Mouse (Mus musculus): Measurements from ENCODE around the gene Lman1l.
A peak's percentile ranks its signal among the peaks of the same experiment; 100 is the strongest.

Lman1l gene

GRCm38 (mm10) chr9:57620674-57621073 lies at the start of gene Lman1l:
Lman1l (minus strand) TSS chr9:57620774.
- DNase-seq (ENCODE audit: low spot score in 2 of 2) = no peak

GRCm38 (mm10) chr9:57669566-57669965 lies 49.0 kb upstream of the Lman1l start:
- no peak for DNase-seq (ENCODE audit: low spot score in 2 of 2)

GRCm38 (mm10) chr9:57668277-57668676 lies 47.7 kb upstream of the Lman1l start:
- no peak for DNase-seq (ENCODE audit: low spot score in 2 of 2)

- no peak for DNase-seq (ENCODE audit: low spot score in 2 of 2)
Measured at GRCm38 (mm10) chr9:57667817-57668216, 47.2 kb upstream of the Lman1l start.

- no peak for DNase-seq (ENCODE audit: low spot score in 2 of 2)
Measured at GRCm38 (mm10) chr9:57667136-57667535, 46.6 kb upstream of the Lman1l start.

- no peak for DNase-seq (ENCODE audit: low spot score in 2 of 2)
Measured at GRCm38 (mm10) chr9:57666536-57666935, 46.0 kb upstream of the Lman1l start.

GRCm38 (mm10) chr9:57664616-57665015 lies 44.0 kb upstream of the Lman1l start:
- DNase-seq (ENCODE audit: low spot score in 2 of 2) = no peak

- no peak for DNase-seq (ENCODE audit: low spot score in 2 of 2)
Measured at GRCm38 (mm10) chr9:57661552-57661951, 41.0 kb upstream of the Lman1l start.

- no peak for DNase-seq (ENCODE audit: low spot score in 2 of 2)
Measured at GRCm38 (mm10) chr9:57660501-57660900, 39.9 kb upstream of the Lman1l start.

GRCm38 (mm10) chr9:57659774-57660173 lies 39.2 kb upstream of the Lman1l start:
- peak; percentile 64 to 83 for DNase-seq (ENCODE audit: low spot score in 2 of 2)

GRCm38 (mm10) chr9:57658970-57659369 lies 38.4 kb upstream of the Lman1l start:
- no peak for DNase-seq (ENCODE audit: low spot score in 2 of 2)

- DNase-seq (ENCODE audit: low spot score in 2 of 2) = no peak
Measured at GRCm38 (mm10) chr9:57657843-57658242, 37.3 kb upstream of the Lman1l start.

GRCm38 (mm10) chr9:57656631-57657350 lies 36.2 kb upstream of the Lman1l start:
- no peak for DNase-seq (ENCODE audit: low spot score in 2 of 2)

- DNase-seq (ENCODE audit: low spot score in 2 of 2) = peak; percentile 95 to 96
Measured at GRCm38 (mm10) chr9:57655749-57656148, 35.2 kb upstream of the Lman1l start.

- DNase-seq (ENCODE audit: low spot score in 2 of 2) = no peak
Measured at GRCm38 (mm10) chr9:57654966-57655365, 34.4 kb upstream of the Lman1l start.

- peak in 1 of 2 experiments; percentile 25 for DNase-seq (ENCODE audit: low spot score in 2 of 2)
Measured at GRCm38 (mm10) chr9:57653283-57653682, 32.7 kb upstream of the Lman1l start, which contains the start of gene Csk. Csk (minus strand) TSS chr9:57653631.

- peak in 1 of 2 experiments; percentile 16 for DNase-seq (ENCODE audit: low spot score in 2 of 2)
Measured at GRCm38 (mm10) chr9:57652855-57653254, 32.3 kb upstream of the Lman1l start.

- DNase-seq (ENCODE audit: low spot score in 2 of 2) = peak in 1 of 2 experiments; percentile 26
Measured at GRCm38 (mm10) chr9:57652351-57652750, 31.8 kb upstream of the Lman1l start.

GRCm38 (mm10) chr9:57650786-57651311 lies 30.3 kb upstream of the Lman1l start:
- DNase-seq (ENCODE audit: low spot score in 2 of 2) = peak; percentile 50 to 65

- peak in 1 of 2 experiments; percentile 13 for DNase-seq (ENCODE audit: low spot score in 2 of 2)
Measured at GRCm38 (mm10) chr9:57650130-57650785, 29.7 kb upstream of the Lman1l start.

- peak in 1 of 2 experiments; percentile 16 for DNase-seq (ENCODE audit: low spot score in 2 of 2)
Measured at GRCm38 (mm10) chr9:57647286-57648108, 26.9 kb upstream of the Lman1l start.

- peak; percentile 22 to 34 for DNase-seq (ENCODE audit: low spot score in 2 of 2)
Measured at GRCm38 (mm10) chr9:57646551-57647103, 26.1 kb upstream of the Lman1l start.
